Mouse (Mus musculus): ENCODE measurements around the gene Gm38431. TPM values are rescaled to one million over a fixed set of nuclear protein-coding genes. Genes with fewer than 3 reads are reported as not detected.

The Gm38431 gene
- polyA plus RNA-seq, 2 experiments, result 0.91 to 2.4 TPM

- ATAC-seq (ENCODE audit: insufficient read depth) (peak; percentile 25), DNase-seq (ENCODE audit: low read depth in 3 of 3, low spot score in 3 of 3) (peak; percentile 79 to 87 (median 80))
- under 1% methylated on average over 34 of the region's 34 CpGs for WGBS (ENCODE audit: insufficient replicate concordance)
- Histone ChIP-seq H3K9ac (replicated peaks) (peak overlapping the region; percentile 50), H3K27me3 (ENCODE audit: control insufficient read depth, insufficient read depth, low read length) (peaks cover 62% of the 10 kb centered on the region), H3K9me3 (ENCODE audit: control insufficient read depth, low read length) (no peaks in the 10 kb centered on the region), H3K4me1 (replicated peaks; ENCODE audit: control insufficient read depth in 2 of 2, insufficient read depth in 2 of 2, low read length in 1 of 2) (peaks cover 23 to 26% of the 10 kb centered on the region in 2 experiments), H3K27ac (no peak overlapping the region), H3K36me3 (replicated peaks; ENCODE audit: control insufficient read depth, insufficient read depth, low read depth) (no peaks in the 10 kb centered on the region), H3K4me2 (ENCODE audit: low read depth) (peak overlapping the region; percentile 100), H3K4me3 (ENCODE audit: insufficient read depth in 1 of 2, low read depth in 2 of 2, low read length in 2 of 2) (peak overlapping the region; percentile 49 to 67)
- TF ChIP-seq EP300 (IDR thresholded peaks at IDR 0.05; ENCODE audit: low read depth) (no peak), CTCF (IDR thresholded peaks at IDR 0.05; ENCODE audit: low read depth) (no peak)
Measured at GRCm38 (mm10) chr9:21033136-21033535, 58.7 kb downstream of the Gm38431 start.

GRCm38 (mm10) chr9:21032491-21032890 lies 59.3 kb downstream of the Gm38431 start:
- Histone ChIP-seq H3K27me3 (ENCODE audit: control insufficient read depth, insufficient read depth, low read length) (peaks cover 56% of the 10 kb centered on the region), H3K27ac (no peak overlapping the region), H3K9ac (replicated peaks) (no peak overlapping the region), H3K9me3 (ENCODE audit: control insufficient read depth, low read length) (no peaks in the 10 kb centered on the region), H3K36me3 (replicated peaks; ENCODE audit: control insufficient read depth, insufficient read depth, low read depth) (no peaks in the 10 kb centered on the region), H3K4me2 (ENCODE audit: low read depth) (peak overlapping the region; percentile 100), H3K4me1 (replicated peaks; ENCODE audit: control insufficient read depth in 2 of 2, insufficient read depth in 2 of 2, low read length in 1 of 2) (peaks cover 28 to 32% of the 10 kb centered on the region in 2 experiments), H3K4me3 (ENCODE audit: insufficient read depth in 1 of 2, low read depth in 2 of 2, low read length in 2 of 2) (peak overlapping the region; percentile 49 to 67)
- DNase-seq (ENCODE audit: low read depth in 3 of 3, low spot score in 3 of 3), result no peak
- WGBS (ENCODE audit: insufficient replicate concordance), result 4% methylated on average over 7 of the region's 7 CpGs
- no peak for ATAC-seq (ENCODE audit: insufficient read depth)
- no peak for TF ChIP-seq EP300 (IDR thresholded peaks at IDR 0.05; ENCODE audit: low read depth)
- no peak for TF ChIP-seq CTCF (IDR thresholded peaks at IDR 0.05; ENCODE audit: low read depth)

- Histone ChIP-seq H3K36me3 (replicated peaks; ENCODE audit: control insufficient read depth, insufficient read depth, low read depth) (no peaks in the 10 kb centered on the region), H3K4me3 (ENCODE audit: insufficient read depth in 1 of 2, low read depth in 2 of 2, low read length in 2 of 2) (peak within 1 kb of the TSS; percentile 67 to 79), H3K9me3 (ENCODE audit: control insufficient read depth, low read length) (no peaks in the 10 kb centered on the region), H3K4me2 (ENCODE audit: low read depth) (peak within 1 kb of the TSS; percentile 100), H3K27ac (peak within 1 kb of the TSS; percentile 88), H3K4me1 (replicated peaks; ENCODE audit: control insufficient read depth in 2 of 2, insufficient read depth in 2 of 2, low read length in 1 of 2) (peaks cover 30 to 32% of the 10 kb centered on the region in 2 experiments), H3K27me3 (ENCODE audit: control insufficient read depth, insufficient read depth, low read length) (peaks cover 50% of the 10 kb centered on the region), H3K9ac (replicated peaks) (peak within 1 kb of the TSS; percentile 65)
- WGBS (ENCODE audit: insufficient replicate concordance), result under 1% methylated on average over 35 of the region's 35 CpGs
- TF ChIP-seq EP300 (IDR thresholded peaks at IDR 0.05; ENCODE audit: low read depth) (no peak), CTCF (IDR thresholded peaks at IDR 0.05; ENCODE audit: low read depth) (no peak)
- ATAC-seq (ENCODE audit: insufficient read depth), result no peak
- peak in 1 of 3 experiments; percentile 35 for DNase-seq (ENCODE audit: low read depth in 3 of 3, low spot score in 3 of 3)
Measured at GRCm38 (mm10) chr9:21031896-21032351, 59.9 kb downstream of the Gm38431 start, which contains the start of gene Icam5. TSS of gene Icam5 (plus strand) at chr9:21032073.

- no peak for ATAC-seq (ENCODE audit: insufficient read depth)
- Histone ChIP-seq H3K27ac (peak overlapping the region; percentile 88), H3K4me1 (replicated peaks; ENCODE audit: control insufficient read depth in 2 of 2, insufficient read depth in 2 of 2, low read length in 1 of 2) (peaks cover 30 to 32% of the 10 kb centered on the region in 2 experiments), H3K4me2 (ENCODE audit: low read depth) (peak overlapping the region; percentile 100), H3K9ac (replicated peaks) (peak overlapping the region; percentile 65), H3K4me3 (ENCODE audit: insufficient read depth in 1 of 2, low read depth in 2 of 2, low read length in 2 of 2) (peak overlapping the region; percentile 67 to 79), H3K36me3 (replicated peaks; ENCODE audit: control insufficient read depth, insufficient read depth, low read depth) (no peaks in the 10 kb centered on the region), H3K9me3 (ENCODE audit: control insufficient read depth, low read length) (no peaks in the 10 kb centered on the region), H3K27me3 (ENCODE audit: control insufficient read depth, insufficient read depth, low read length) (peaks cover 45% of the 10 kb centered on the region)
- under 1% methylated on average over 36 of the region's 36 CpGs for WGBS (ENCODE audit: insufficient replicate concordance)
- TF ChIP-seq CTCF (IDR thresholded peaks at IDR 0.05; ENCODE audit: low read depth) (no peak), EP300 (IDR thresholded peaks at IDR 0.05; ENCODE audit: low read depth) (no peak)
- DNase-seq (ENCODE audit: low read depth in 3 of 3, low spot score in 3 of 3), result peak in 1 of 3 experiments; percentile 44
Measured at GRCm38 (mm10) chr9:21031251-21031895, 60.4 kb downstream of the Gm38431 start.

GRCm38 (mm10) chr9:21030781-21031250 lies 61.0 kb downstream of the Gm38431 start:
- peaks cover 30 to 32% of the 10 kb centered on the region in 2 experiments for H3K4me1 ChIP-seq (replicated peaks; ENCODE audit: control insufficient read depth in 2 of 2, insufficient read depth in 2 of 2, low read length in 1 of 2)
- under 1% methylated on average over 13 of the region's 13 CpGs for WGBS (ENCODE audit: insufficient replicate concordance)

More at GRCm38 (mm10) chr9:21030781-21031250, 61.0 kb downstream of the Gm38431 start:
- Histone ChIP-seq H3K9me3 (ENCODE audit: control insufficient read depth, low read length) (no peaks in the 10 kb centered on the region), H3K27me3 (ENCODE audit: control insufficient read depth, insufficient read depth, low read length) (peaks cover 39% of the 10 kb centered on the region), H3K4me3 (ENCODE audit: insufficient read depth in 1 of 2, low read depth in 2 of 2, low read length in 2 of 2) (peak overlapping the region; percentile 67 to 87), H3K36me3 (replicated peaks; ENCODE audit: control insufficient read depth, insufficient read depth, low read depth) (no peaks in the 10 kb centered on the region), H3K4me2 (ENCODE audit: low read depth) (peak overlapping the region; percentile 100), H3K27ac (peak overlapping the region; percentile 91), H3K9ac (replicated peaks) (peak overlapping the region; percentile 95)
- peak; percentile 93 to 97 (median 94) for DNase-seq (ENCODE audit: low read depth in 3 of 3, low spot score in 3 of 3)
- TF ChIP-seq EP300 (IDR thresholded peaks at IDR 0.05; ENCODE audit: low read depth) (0 out of 2 replicates have a peak, but pooled peaks have one; percentile 8), CTCF (IDR thresholded peaks at IDR 0.05; ENCODE audit: low read depth) (peak; percentile 86)
- peak; percentile 70 for ATAC-seq (ENCODE audit: insufficient read depth)
